Mouse (Mus musculus): ENCODE measurements at regions not wholly inside any gene's neighbourhood (a gene's known extent, or its start where the extent isn't known, plus 50 kb on each side); places are given as distances from the start of the nearest gene placed in this dataset.

DNA sequence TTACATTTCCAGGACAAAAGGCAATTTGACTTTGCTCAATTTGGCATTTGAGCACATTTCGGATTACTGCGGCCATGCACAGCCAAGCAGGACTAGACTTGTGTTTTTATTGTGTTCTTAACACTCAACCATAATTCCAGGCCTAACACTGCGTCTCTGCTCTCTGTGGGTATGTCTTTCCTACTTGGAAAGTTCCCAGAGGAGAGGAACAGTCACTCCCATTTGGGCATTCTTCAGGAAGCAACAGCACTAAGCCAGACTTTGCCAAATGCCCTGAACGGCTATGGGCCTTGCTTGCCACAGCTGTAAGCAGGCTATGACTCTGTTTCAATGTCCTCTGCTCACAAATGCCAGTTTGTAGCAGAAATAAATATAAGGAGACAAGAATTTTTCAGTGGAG, 56.5 kb upstream of the Pdk3 start:
- 74% methylated on average over 4 of the region's 4 CpGs for WGBS
- DNase-seq (ENCODE audit: low spot score) = no peak
- no peak overlapping the region for H3K4me3 ChIP-seq (ENCODE audit: low read depth, low read length)
- no peaks in the 10 kb centered on the region for H3K4me1 ChIP-seq (replicated peaks; ENCODE audit: control insufficient read depth, insufficient read depth, low read length)
- no peaks in the 10 kb centered on the region for H3K27me3 ChIP-seq (ENCODE audit: control insufficient read depth, insufficient read depth, low read length)
- no peak overlapping the region for H3K9ac ChIP-seq (ENCODE audit: low read length)
- H3K4me2 ChIP-seq (ENCODE audit: low read depth, low read length, severe bottlenecking) = no peak overlapping the region
- no peak for ATAC-seq (replicated peaks; ENCODE audit: low FRiP score)
- H3K9me3 ChIP-seq (ENCODE audit: control insufficient read depth, low read length) = no peaks in the 10 kb centered on the region
- H3K27ac ChIP-seq (ENCODE audit: low read depth, low read length) = no peak overlapping the region
- no peaks in the 10 kb centered on the region for H3K36me3 ChIP-seq (ENCODE audit: control insufficient read depth, insufficient read depth, low read length)

DNA sequence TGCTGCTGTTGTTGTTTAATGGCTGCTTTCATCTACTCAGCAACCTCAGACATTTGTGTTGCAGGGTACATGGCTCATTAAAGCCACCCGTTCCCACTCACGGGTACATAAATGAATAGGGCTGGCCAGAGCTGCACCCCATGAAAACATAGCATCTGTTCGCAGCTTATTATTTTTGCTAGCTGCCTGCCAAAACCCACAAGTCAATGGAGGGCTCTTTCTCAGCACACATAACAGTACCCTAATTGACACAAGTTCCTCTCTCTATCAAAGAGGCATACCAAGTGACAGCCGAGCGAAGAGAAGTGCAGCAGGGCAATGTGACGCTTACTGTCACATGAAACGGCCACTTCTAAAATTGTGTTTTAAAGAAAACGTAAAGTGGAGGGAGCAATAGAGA, 57.0 kb upstream of the Pdk3 start:
- DNase-seq (ENCODE audit: low spot score) = no peak
- H3K4me1 ChIP-seq (replicated peaks; ENCODE audit: control insufficient read depth, insufficient read depth, low read length) = no peaks in the 10 kb centered on the region
- no peaks in the 10 kb centered on the region for H3K27me3 ChIP-seq (ENCODE audit: control insufficient read depth, insufficient read depth, low read length)
- 74% methylated on average over 8 of the region's 8 CpGs for WGBS
- H3K4me2 ChIP-seq (ENCODE audit: low read depth, low read length, severe bottlenecking) = no peak overlapping the region
- no peak overlapping the region for H3K27ac ChIP-seq (ENCODE audit: low read depth, low read length)
- H3K9me3 ChIP-seq (ENCODE audit: control insufficient read depth, low read length) = no peaks in the 10 kb centered on the region
- no peaks in the 10 kb centered on the region for H3K36me3 ChIP-seq (ENCODE audit: control insufficient read depth, insufficient read depth, low read length)
- no peak overlapping the region for H3K4me3 ChIP-seq (ENCODE audit: low read depth, low read length)
- no peak overlapping the region for H3K9ac ChIP-seq (ENCODE audit: low read length)
- peak; percentile 24; the same call in 1 of the 2 replicates for ATAC-seq (replicated peaks; ENCODE audit: low FRiP score)

DNA sequence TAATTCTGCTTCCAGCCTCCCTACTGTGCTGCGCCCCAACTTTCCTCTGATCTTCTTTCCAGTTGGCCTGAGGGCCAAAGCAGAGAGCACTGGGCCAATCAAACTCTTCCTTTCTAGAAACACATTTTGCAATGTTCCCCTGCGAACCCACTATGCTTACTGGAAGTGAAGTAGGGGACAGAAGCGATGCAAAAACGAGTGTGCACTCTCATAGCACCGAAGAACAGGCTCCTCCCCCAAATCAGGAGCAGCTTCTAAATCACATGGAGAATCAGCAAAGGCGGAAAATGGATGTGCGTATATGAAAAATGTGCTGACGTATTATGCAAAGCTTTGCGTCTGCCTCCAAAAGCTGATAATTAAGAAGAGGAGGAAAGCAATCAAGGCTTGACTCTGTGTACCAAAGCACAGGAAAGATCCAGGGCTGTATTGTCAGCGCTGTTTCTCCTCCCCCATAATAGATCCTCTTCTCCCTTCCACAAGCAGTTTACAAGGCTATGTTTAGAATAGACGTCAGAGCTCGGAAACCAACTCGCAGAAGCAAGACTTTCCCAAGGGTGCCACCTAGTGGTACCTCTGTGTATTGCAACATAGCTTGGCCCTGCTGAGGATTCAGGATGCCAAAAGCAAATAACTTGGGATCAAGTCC, 57.5 kb upstream of the Pdk3 start:
- WGBS = 44% methylated on average over 13 of the region's 13 CpGs
- peak; percentile 64 for ATAC-seq (replicated peaks; ENCODE audit: low FRiP score)
- no peaks in the 10 kb centered on the region for H3K9me3 ChIP-seq (ENCODE audit: control insufficient read depth, low read length)
- no peaks in the 10 kb centered on the region for H3K4me1 ChIP-seq (replicated peaks; ENCODE audit: control insufficient read depth, insufficient read depth, low read length)
- H3K4me2 ChIP-seq (ENCODE audit: low read depth, low read length, severe bottlenecking) = peak overlapping the region; percentile 13; the same call in 1 of the 2 replicates
- 0 out of 2 replicates have a peak overlapping the region, but pooled peaks have one; percentile 20 for H3K9ac ChIP-seq (ENCODE audit: low read length)
- no peaks in the 10 kb centered on the region for H3K27me3 ChIP-seq (ENCODE audit: control insufficient read depth, insufficient read depth, low read length)
- DNase-seq (ENCODE audit: low spot score) = peak; percentile 82
- H3K36me3 ChIP-seq (ENCODE audit: control insufficient read depth, insufficient read depth, low read length) = no peaks in the 10 kb centered on the region
- H3K4me3 ChIP-seq (ENCODE audit: low read depth, low read length) = no peak overlapping the region
- no peak overlapping the region for H3K27ac ChIP-seq (ENCODE audit: low read depth, low read length)

DNA sequence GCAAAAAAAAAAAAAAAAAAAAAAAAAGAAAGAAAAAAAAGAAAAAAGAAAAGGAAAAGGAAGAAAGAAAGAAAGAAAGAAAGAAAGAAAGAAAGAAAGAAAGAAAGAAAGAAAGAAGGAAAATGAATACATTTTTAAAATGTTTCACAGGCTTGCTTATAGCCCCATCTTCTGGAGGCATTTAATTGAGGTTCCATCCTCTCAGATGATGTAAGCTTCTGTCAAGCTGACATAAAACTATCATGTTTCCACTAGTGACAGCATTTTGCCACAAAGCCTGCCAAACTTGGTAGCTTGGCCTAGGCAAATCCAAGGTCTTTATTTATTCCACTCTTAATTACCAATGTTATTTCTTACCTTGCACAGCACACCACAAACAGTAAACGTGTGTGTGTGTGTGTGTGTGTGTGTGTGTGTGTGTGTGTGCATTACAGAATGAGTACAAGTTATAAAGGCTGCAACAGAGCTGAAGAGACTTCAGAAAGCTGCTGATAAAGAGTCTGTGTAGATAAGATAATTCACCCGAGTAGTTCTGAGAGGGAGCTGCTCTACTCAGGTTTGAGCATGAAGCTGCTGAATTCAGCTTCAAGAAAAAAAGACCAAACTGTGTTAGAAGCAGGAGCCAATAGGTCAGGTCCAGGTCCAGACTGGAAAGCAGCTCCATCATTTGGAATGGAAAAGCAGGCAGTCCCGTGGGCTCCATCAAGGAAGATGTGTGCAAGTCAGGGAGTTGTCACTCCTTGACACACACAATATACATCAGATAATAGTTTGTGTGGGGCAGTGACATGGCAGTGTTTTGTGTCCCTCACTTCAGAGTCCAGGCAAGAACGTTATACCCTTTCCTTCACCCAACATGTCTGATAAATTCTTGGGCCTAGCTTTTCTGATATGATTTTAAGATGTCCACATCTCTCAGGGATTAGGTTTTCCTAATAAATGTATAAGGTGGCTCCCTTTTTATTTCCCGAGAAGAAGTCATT, 65.1 kb upstream of the Pdk3 start:
- DNase-seq (ENCODE audit: low spot score) (no peak), ATAC-seq (replicated peaks; ENCODE audit: low FRiP score) (no peak)
- Histone ChIP-seq H3K4me2 (ENCODE audit: low read depth, low read length, severe bottlenecking) (no peak overlapping the region), H3K27ac (ENCODE audit: low read depth, low read length) (no peak overlapping the region), H3K9ac (ENCODE audit: low read length) (no peak overlapping the region), H3K4me1 (replicated peaks; ENCODE audit: control insufficient read depth, insufficient read depth, low read length) (no peaks in the 10 kb centered on the region), H3K36me3 (ENCODE audit: control insufficient read depth, insufficient read depth, low read length) (no peaks in the 10 kb centered on the region), H3K4me3 (ENCODE audit: low read depth, low read length) (no peak overlapping the region), H3K9me3 (ENCODE audit: control insufficient read depth, low read length) (no peaks in the 10 kb centered on the region), H3K27me3 (ENCODE audit: control insufficient read depth, insufficient read depth, low read length) (no peaks in the 10 kb centered on the region)
- 79% methylated on average over 5 of the region's 5 CpGs for WGBS

DNA sequence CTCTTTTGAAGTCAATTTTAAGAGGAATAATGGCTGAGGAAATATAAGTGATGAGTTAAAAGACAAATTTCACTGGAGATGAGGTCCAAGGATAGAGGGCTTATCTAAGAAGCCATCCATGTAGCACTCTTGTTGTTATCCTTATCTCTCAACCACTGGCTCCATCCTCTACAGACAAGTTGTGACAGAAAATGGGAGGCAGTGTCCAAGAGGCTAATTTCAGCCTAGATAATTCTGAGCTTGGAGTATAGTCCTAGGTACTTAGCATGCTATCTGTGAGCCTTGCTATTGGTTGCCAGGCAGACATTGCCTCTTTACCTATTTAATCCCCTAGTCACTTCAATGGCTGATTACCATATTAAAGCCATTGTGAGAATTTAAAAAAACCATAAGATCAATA, 65.2 kb upstream of the AU015836 start:
- DNase-seq (ENCODE audit: low spot score) (no peak), ATAC-seq (replicated peaks; ENCODE audit: low FRiP score) (no peak)
- Histone ChIP-seq H3K27ac (ENCODE audit: low read depth, low read length) (no peak overlapping the region), H3K9ac (ENCODE audit: low read length) (no peak overlapping the region), H3K9me3 (ENCODE audit: control insufficient read depth, low read length) (no peaks in the 10 kb centered on the region), H3K27me3 (ENCODE audit: control insufficient read depth, insufficient read depth, low read length) (no peaks in the 10 kb centered on the region), H3K4me2 (ENCODE audit: low read depth, low read length, severe bottlenecking) (no peak overlapping the region), H3K4me3 (ENCODE audit: low read depth, low read length) (no peak overlapping the region), H3K36me3 (ENCODE audit: control insufficient read depth, insufficient read depth, low read length) (no peaks in the 10 kb centered on the region), H3K4me1 (replicated peaks; ENCODE audit: control insufficient read depth, insufficient read depth, low read length) (no peaks in the 10 kb centered on the region)

DNA sequence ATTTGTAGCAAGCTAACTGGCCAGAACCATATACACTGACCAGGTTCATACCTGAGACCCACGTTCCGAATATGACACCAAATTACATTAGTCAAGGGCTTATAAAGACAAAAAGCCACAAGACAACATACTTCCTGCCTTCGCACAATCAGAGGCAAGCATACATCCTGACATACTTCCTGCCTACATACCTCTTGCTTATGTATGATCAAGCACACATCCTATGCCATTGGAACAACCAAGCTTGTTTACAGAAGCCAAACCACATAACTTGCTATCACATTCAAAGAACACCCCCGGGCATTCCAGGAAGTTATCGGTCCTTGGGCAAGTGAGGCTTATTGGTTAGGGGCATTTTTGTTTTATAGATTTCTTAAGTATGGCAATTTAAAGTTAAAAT, 62.9 kb upstream of the AU015836 start:
- no peak overlapping the region for H3K27ac ChIP-seq (ENCODE audit: low read depth, low read length)
- no peak overlapping the region for H3K4me2 ChIP-seq (ENCODE audit: low read depth, low read length, severe bottlenecking)
- H3K36me3 ChIP-seq (ENCODE audit: control insufficient read depth, insufficient read depth, low read length) = no peaks in the 10 kb centered on the region
- no peak overlapping the region for H3K4me3 ChIP-seq (ENCODE audit: low read depth, low read length)
- H3K4me1 ChIP-seq (replicated peaks; ENCODE audit: control insufficient read depth, insufficient read depth, low read length) = no peaks in the 10 kb centered on the region
- no peaks in the 10 kb centered on the region for H3K27me3 ChIP-seq (ENCODE audit: control insufficient read depth, insufficient read depth, low read length)
- H3K9me3 ChIP-seq (ENCODE audit: control insufficient read depth, low read length) = no peaks in the 10 kb centered on the region
- no peak overlapping the region for H3K9ac ChIP-seq (ENCODE audit: low read length)
- DNase-seq (ENCODE audit: low spot score) = no peak
- WGBS = 95% methylated on average over 5 of the region's 5 CpGs
- no peak for ATAC-seq (replicated peaks; ENCODE audit: low FRiP score)

DNA sequence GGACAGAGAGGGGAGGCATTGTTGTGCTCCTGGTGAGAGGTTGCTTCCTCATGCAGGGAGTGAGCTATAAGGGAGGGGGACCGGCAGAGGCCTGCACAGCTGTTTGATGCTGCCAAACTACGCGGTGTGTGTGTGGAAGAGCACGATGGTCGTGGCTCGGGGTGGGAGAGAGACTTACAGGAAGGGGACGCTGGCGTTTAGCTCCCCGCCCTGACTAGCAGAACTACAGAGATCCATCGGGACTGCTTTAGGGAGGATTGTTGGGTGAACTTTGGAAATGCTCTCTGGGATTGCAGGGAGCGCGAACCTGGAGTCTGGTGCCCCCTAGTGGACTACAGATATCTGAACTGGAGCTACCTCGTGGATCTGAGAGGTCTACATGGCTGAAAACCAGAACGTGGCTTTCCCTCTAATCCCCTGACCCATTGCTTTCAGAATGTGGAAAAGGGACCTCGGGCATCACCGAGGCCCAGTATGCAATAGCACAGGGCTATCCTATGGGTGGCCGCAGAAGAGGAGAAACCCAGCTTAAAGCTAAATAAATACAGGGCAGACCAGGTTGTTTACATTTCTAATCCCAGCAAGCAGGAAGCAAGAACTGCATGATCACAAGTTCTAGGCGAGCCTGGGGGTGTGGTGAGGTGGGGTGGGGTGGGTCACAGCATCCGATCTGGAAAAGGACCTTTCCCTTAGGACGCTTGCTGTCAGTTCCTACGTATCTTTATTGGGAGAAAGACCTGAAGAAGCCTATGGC, 57.2 kb upstream of the AU015836 start:
- Histone ChIP-seq H3K4me1 (replicated peaks; ENCODE audit: control insufficient read depth, insufficient read depth, low read length) (no peaks in the 10 kb centered on the region), H3K27ac (ENCODE audit: low read depth, low read length) (no peak overlapping the region), H3K27me3 (ENCODE audit: control insufficient read depth, insufficient read depth, low read length) (no peaks in the 10 kb centered on the region; the same call in 1 of the 2 replicates), H3K36me3 (ENCODE audit: control insufficient read depth, insufficient read depth, low read length) (no peaks in the 10 kb centered on the region), H3K4me3 (ENCODE audit: low read depth, low read length) (peak overlapping the region; percentile 9; the same call in 1 of the 2 replicates), H3K9me3 (ENCODE audit: control insufficient read depth, low read length) (no peaks in the 10 kb centered on the region), H3K4me2 (ENCODE audit: low read depth, low read length, severe bottlenecking) (peak overlapping the region; percentile 41; the same call in 1 of the 2 replicates), H3K9ac (ENCODE audit: low read length) (peak overlapping the region; percentile 39)
- WGBS = 26% methylated on average over 21 of the region's 21 CpGs
- peak; percentile 65 for DNase-seq (ENCODE audit: low spot score)
- peak; percentile 72 for ATAC-seq (replicated peaks; ENCODE audit: low FRiP score)

DNA sequence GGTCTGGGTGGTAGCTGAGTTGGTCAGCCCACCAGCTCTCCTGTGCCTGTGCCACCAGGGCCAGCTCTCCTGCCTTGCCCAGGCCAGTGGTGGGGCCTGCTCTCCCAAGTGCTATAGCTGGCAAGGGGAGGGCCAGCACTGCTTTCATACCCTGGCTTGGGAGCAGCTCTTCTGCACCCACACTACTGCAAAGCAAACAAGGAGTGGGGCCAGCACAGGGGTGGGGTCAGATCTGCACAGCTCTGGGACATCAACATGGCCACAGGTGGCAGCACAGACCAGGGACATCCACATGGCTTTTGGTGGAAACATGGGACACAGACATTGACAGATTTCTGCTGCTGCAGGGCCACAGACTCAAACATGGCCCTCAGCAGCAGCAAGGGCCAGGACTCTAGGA, 52.9 kb upstream of the AU015836 start:
- DNase-seq (ENCODE audit: low spot score) (no peak), ATAC-seq (replicated peaks; ENCODE audit: low FRiP score) (no peak)
- Histone ChIP-seq H3K4me3 (ENCODE audit: low read depth, low read length) (no peak overlapping the region), H3K9ac (ENCODE audit: low read length) (no peak overlapping the region), H3K4me1 (replicated peaks; ENCODE audit: control insufficient read depth, insufficient read depth, low read length) (no peaks in the 10 kb centered on the region), H3K4me2 (ENCODE audit: low read depth, low read length, severe bottlenecking) (no peak overlapping the region), H3K36me3 (ENCODE audit: control insufficient read depth, insufficient read depth, low read length) (no peaks in the 10 kb centered on the region), H3K9me3 (ENCODE audit: control insufficient read depth, low read length) (no peaks in the 10 kb centered on the region), H3K27ac (ENCODE audit: low read depth, low read length) (no peak overlapping the region), H3K27me3 (ENCODE audit: control insufficient read depth, insufficient read depth, low read length) (no peaks in the 10 kb centered on the region; the same call in 1 of the 2 replicates)

All from forebrain, embryonic 11.5 days (tissue).